Mouse (Mus musculus) yolk sac, embryonic 10.5 days (tissue): ENCODE measurements around the gene Thra.
"Not testable (repeated sequence)": the region's sequence is repeated elsewhere in the genome, so short reads cannot be mapped to it uniquely, and the experiment has no call there.

ENCODE experiments used
- DNase-seq: peaks from one replicate; pipeline ENCODE4 v3.0.0-alpha.2; 2017; ENCODE audit warnings: low spot score

The Thra gene

DNA sequence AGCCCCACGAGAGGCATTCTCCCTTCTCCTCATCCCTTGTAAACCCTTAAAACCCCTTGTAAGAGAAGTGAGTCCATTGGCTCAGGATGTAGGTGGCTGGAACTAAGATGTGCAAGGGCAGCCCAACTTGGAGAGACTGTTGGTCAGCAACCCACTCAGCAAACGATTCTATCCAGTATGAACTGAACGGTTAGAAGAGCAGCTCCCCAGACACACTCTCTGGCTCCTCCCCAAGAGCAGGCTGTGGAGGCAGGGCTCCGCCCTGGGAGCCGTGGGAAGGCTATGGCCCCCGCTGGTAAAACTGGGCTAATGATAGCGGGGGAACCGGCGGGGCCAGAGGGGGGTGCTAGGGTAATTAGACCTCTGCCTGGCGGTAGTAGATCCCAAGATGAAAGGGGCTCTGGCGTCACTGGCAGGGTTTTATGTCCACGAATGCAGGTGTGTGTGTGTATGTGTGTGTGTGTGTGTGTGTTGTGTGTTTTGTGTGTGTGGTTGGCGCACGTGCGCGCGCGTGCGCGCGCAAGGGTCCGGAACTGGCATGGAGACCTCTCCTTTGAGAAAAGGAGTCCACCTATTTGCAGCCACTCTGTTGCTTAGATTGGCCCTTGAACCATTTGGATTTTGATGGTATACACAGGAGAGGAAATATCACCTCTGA is at the start of gene Thra:
Gene Thra, plus strand, starts transcription at position 246 of the 658 bp plus-strand sequence.
- peak; percentile 77 for DNase-seq

DNA sequence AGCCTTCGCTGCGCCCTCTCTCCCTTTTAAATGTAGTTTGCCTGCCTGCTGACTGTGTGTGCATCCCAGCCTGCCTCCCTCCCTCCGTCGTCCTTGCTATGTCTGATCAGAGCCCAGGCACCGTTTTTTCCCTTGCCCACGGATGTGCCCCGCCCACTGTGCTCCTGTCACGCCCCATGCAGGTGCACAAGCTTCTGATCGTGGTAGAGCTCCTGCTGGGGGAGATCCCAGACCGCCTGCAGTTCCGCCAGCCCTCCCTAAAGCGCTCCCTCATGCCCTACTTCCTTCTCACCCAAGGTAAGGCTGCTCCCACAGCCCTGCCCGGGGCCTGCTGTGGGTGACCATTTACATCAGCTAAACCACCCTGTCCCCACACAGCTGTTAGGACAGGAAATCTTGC is 47.2 kb upstream of the Thra start:
- DNase-seq, result no peak

DNA sequence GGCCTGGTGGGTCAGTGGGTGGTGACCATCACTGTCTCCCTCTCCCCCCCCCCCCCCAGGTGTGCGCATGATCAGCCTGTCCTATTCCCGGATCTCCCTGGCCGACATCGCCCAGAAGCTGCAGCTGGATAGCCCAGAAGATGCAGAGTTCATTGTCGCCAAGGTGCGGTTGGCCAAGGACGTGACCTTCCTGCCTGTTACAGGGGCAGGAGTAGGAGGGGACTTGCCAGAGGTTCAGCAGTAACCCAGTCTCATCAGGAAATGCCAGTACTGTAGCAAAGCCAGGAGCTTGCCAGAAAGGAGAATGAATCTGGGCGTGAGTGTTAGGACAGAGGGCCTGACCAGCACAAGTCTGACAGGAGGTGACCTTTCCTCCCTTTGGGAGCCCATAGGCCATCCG is 46.7 kb upstream of the Thra start:
- DNase-seq, result no peak

GRCm38 (mm10) chr11:98694301-98694700 is 46.1 kb upstream of the Thra start:
- no peak for DNase-seq

DNA sequence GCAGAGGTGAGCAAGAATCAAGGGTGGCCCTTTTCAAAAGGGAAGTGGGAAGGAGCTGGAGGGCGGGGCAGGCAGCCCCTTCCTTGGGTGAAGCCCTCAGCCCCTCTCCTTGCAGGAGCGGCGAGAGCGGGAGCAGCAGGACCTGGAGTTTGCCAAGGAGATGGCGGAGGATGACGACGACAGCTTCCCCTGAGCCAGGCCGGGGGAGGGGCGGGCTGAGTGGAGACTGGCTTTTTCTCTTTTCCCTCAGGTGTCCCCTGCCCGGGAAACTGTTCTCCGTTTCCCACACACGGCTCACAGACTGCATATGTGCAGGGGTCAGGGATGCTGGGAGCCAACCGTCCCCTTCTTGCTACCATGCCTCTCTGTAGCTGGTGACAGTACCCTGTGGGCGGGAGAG is 45.0 kb upstream of the Thra start:
- DNase-seq, result no peak

- DNase-seq, result no peak
Measured at GRCm38 (mm10) chr11:98696454-98697216, 43.8 kb upstream of the Thra start.

- DNase-seq, result no peak
Measured at GRCm38 (mm10) chr11:98697225-98697624, 43.2 kb upstream of the Thra start.

- DNase-seq, result no peak
Measured at GRCm38 (mm10) chr11:98698849-98699640, 41.4 kb upstream of the Thra start.

DNA sequence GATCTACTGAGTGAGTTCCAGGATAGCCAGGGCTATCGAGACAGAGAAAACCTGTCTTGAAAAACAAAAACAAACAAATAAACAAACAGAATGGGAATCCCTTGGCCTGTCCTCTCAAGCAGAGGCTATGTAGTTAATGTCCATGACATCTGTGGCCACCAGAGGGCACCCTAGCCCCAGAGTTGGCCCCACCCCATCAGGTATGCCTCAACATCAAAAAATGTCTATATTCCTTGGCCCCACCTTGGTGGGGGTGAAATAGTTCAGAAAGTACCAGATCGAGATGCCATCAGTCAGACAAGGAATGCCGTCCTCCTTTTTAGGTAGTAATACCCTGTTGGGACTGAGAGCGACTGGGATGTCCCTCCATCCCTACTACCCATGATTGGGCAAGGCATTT is 40.5 kb upstream of the Thra start:
- DNase-seq, result no peak

GRCm38 (mm10) chr11:98701213-98701670 is 39.2 kb upstream of the Thra start, which contains the start of gene Csf3:
Csf3 (plus strand) TSS chr11:98701263.
- no peak for DNase-seq

- DNase-seq, result no peak
Measured at GRCm38 (mm10) chr11:98702323-98702722, 38.1 kb upstream of the Thra start.

- DNase-seq, result no peak
Measured at GRCm38 (mm10) chr11:98705021-98705420, 35.4 kb upstream of the Thra start.

DNA sequence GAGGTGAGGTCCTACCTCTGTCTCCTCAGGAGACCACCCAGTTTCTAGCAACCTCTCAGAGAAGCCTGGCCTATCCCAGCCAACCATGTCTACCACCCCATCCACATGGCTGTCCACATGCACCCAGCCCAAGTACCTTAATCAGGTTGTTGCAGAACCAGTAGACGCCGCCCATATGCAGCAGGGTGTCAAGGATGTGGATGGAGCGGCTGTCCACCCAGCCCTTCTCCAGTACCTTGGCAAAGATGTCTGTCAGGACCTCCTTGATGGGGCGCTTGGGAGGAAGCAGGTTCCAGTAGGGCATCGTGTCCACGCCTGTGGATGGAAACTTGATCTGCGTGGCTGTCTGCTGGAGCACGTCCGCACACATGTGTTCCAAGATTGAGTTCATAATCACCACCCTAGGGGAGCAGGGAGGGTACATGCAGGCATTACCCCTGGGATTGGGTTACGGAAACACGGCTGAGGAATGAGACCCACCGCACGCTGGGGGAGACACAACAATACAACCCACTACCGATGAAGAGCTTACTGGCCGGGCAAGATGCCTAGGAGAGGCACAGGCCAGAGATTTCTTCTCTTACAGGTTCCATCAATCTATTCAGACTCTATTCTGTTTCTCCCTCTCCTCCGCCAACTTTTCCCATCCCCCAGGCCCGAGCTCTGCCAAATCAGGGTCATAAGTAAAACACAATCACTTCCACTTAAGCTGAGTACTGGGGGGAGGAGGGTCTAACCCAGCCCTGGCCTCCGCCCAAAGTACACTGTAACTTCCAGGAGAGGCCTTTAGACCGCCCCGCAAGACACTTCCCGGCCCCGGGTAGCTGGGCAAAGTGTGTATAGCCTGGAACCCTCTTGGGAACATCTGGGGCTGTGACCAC is 32.8 kb upstream of the Thra start:
- no peak for DNase-seq

- no peak for DNase-seq
Measured at GRCm38 (mm10) chr11:98708282-98708956, 32.0 kb upstream of the Thra start.

DNA sequence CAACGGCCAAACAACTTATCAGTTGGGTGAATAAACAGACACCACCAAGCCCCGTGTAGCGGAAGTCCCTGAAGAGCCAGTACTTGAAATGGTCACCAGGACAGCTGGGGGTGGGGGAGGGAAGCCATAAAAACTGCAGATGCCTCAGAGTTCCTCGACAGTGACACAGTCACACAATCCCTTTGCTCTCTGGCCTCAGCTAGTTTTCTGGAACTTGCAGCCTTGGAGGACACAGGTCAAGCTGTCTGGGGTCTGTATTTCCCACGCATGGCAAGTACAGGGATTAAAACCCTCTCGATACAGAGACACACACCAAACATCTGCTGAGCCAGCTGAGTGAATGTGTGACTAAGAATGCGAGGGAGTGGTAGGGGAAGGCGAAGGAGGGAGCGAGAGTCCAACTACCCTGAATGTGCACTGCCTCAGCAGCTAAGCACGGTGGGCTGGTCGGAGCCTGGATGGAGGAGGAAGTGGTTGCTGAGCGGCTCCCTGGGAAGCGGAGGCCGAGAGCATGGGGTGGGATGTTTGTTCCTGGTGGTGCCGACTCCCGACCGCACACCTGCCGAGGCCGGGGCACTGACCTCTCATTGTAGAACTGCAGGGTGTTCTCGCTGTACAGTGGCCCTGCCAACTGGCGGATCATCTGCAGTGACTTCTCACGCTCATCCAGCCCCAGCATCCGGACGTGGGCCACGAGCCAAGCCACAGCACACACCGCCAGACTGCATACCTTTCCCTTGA is 31.3 kb upstream of the Thra start:
- DNase-seq, result peak; percentile 86

DNA sequence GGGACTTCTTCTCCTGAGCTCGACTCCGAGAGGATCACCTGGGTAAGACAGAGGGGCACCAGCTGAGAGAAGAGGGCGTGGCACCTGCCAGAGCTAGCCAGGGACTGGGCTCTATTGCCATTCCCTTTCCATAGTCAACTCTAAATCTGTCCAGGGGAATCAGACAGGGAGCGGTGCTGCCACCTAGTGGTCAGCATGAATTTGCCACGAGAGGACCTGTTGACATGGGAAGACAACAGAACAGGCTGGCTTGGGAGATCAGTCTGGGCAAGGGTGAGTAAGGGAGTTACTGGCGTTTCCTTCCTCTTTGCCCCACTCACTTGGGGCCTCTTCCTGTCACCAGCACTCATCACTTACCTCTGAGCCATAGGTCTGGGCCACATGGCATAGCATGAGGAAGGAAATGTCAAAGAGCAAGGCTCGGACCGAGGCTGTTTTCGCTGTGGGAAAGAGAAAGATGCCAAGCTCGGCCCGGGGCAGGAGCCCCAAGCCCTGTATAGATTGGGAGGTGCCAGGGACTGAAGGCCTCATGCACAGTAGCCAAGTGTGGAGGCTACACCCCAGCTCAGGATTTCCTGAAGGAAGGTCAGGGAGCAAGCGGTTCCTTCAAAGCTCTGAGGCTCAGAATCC is 29.9 kb upstream of the Thra start:
- DNase-seq, result peak; percentile 82

- no peak for DNase-seq
Measured at GRCm38 (mm10) chr11:98711046-98711434, 29.4 kb upstream of the Thra start.

- not testable (repeated sequence) for DNase-seq
Measured at GRCm38 (mm10) chr11:98712009-98712408, 28.4 kb upstream of the Thra start.

- no peak for DNase-seq
Measured at GRCm38 (mm10) chr11:98713703-98714102, 26.7 kb upstream of the Thra start.

DNA sequence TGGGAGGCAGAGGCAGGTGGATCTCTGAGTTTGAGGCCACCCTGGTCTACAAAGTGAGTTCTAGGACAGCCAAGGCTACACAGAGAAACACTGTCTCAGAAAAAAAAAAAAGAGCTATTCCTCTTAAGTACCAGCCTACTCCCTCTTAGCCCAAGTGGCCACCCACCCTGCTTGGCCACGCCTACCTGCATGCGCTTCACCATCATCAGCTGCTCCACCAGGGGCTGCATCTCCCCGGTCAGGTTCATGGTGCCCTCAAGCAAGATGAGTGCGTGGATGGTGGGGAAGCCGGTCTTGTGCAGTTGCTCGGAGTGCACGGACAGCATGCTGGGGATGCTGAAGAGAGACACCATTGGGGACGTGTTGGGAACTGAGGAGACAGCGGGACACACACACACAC is 24.5 kb upstream of the Thra start:
- DNase-seq, result no peak
